Mouse (Mus musculus) central nervous system, embryonic 18 days (tissue): ENCODE results near the gene Ncbp3. TPM values are rescaled to one million over a fixed set of nuclear protein-coding genes. Genes with fewer than 3 reads are reported as not detected.

Source experiments
- polyA plus RNA-seq: library from polyadenylated mRNA; depleted of rRNA; stranded (reverse); fragments of >200 nt; gene quantifications from 2 replicates; pipeline ENCODE4 v1.2.3, GENCODE M21; 2012; rRNA removed

Ncbp3 gene
- polyA plus RNA-seq = 5.4 and 5.5 TPM in 2 replicates

DNA sequence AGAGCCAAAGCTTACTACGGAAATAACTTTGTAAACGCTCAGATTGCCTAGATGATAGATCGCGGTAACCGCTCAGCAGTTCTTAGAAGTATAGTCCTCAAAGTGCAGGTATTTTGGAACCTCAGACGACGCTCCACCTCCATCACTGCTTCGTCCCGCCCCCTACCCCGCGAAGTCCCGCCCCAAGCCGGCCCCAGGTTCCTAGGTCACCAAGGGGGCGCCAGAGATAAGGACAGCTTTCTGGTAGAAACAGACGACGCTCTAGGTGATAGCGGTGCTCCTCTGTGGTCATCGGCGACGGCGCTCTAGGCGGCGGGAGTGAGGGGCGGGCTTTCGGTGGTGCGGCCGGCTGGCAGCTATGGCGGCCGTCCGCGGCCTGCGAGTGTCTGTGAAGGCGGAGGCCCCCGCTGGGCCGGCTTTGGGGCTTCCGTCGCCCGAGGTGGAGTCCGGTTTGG lies at the start of gene Ncbp3:
TSS of gene Ncbp3 (plus strand) at position 242 of the 455 bp plus-strand sequence.

GRCm38 (mm10) chr11:72998771-72999170 lies 48.8 kb upstream of the Ncbp3 start, which contains the start of gene P2rx1:
Gene P2rx1, plus strand, starts transcription at chr11:72999103.

GRCm38 (mm10) chr11:73018471-73019146 lies 29.0 kb upstream of the Ncbp3 start, which contains the start of gene Camkk1:
Gene Camkk1, plus strand, starts transcription at chr11:73019008.

DNA sequence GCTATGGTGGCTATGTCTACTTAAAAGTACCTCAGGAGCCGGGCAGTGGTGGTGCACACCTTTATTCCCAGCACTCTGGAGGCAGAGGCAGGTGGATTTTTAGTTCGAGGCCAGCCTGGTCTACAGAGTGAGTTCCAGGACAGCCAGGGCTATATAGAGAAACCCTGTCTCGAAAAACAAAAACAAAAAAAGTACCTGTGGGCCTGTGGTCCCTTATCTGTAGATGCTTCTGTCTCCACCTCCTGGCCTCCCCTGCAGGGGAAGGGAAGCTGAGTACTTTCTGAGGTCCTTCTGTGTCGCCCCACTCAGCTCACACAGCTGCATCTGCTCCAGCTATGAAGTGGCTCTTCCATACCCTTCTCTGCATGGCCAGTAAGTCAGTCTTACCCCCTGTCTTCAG lies 42.7 kb downstream of the Ncbp3 start, which contains the start of gene Itgae:
TSS of gene Itgae (plus strand) at position 301 of the 400 bp plus-strand sequence.

GRCm38 (mm10) chr11:73137591-73138501 lies 90.3 kb downstream of the Ncbp3 start, which contains the start of gene Haspin:
Gene Haspin, minus strand, starts transcription at chr11:73138294.

Other genes with a start within 250 kb of the Ncbp3 start
- 1.3 and 1.7 TPM in 2 replicates for gene Atp2a3, start 86.6 kb upstream of the Ncbp3 start, polyA plus RNA-seq
- gene P2rx1, start 48.7 kb upstream of the Ncbp3 start, polyA plus RNA-seq = 0.24 and 0.25 TPM in 2 replicates
- 28.6 and 30.8 TPM in 2 replicates for gene Camkk1, start 28.8 kb upstream of the Ncbp3 start, polyA plus RNA-seq
- 0.12 and 0.14 TPM in 2 replicates for gene Itgae, start 42.8 kb downstream of the Ncbp3 start, polyA plus RNA-seq
- 0.95 and 1.3 TPM in 2 replicates for gene Haspin, start 90.5 kb downstream of the Ncbp3 start, polyA plus RNA-seq
- 0.75 and 1.1 TPM in 2 replicates for gene P2rx5, start 112.6 kb downstream of the Ncbp3 start, polyA plus RNA-seq
- gene Emc6, start 129.3 kb downstream of the Ncbp3 start, polyA plus RNA-seq = 91.8 and 93.2 TPM in 2 replicates
- 80.0 and 80.1 TPM in 2 replicates for gene Tax1bp3, start 129.3 kb downstream of the Ncbp3 start, polyA plus RNA-seq
- gene Ctns, start 151.3 kb downstream of the Ncbp3 start, polyA plus RNA-seq = 21.3 and 21.5 TPM in 2 replicates
- 2.0 and 2.4 TPM in 2 replicates for gene Shpk, start 151.7 kb downstream of the Ncbp3 start, polyA plus RNA-seq
- 0.19 and 0.64 TPM in 2 replicates for gene Trpv1, start 186.5 kb downstream of the Ncbp3 start, polyA plus RNA-seq
- gene Trpv3, start 219.6 kb downstream of the Ncbp3 start, polyA plus RNA-seq = 0.30 and 0.37 TPM in 2 replicates